Mouse (Mus musculus): ENCODE measurements at regions not wholly inside any gene's neighbourhood (a gene's known extent, or its start where the extent isn't known, plus 50 kb on each side); places are given as distances from the start of the nearest gene placed in this dataset.
A peak's percentile ranks its signal among the peaks of the same experiment; 100 is the strongest.

DNA sequence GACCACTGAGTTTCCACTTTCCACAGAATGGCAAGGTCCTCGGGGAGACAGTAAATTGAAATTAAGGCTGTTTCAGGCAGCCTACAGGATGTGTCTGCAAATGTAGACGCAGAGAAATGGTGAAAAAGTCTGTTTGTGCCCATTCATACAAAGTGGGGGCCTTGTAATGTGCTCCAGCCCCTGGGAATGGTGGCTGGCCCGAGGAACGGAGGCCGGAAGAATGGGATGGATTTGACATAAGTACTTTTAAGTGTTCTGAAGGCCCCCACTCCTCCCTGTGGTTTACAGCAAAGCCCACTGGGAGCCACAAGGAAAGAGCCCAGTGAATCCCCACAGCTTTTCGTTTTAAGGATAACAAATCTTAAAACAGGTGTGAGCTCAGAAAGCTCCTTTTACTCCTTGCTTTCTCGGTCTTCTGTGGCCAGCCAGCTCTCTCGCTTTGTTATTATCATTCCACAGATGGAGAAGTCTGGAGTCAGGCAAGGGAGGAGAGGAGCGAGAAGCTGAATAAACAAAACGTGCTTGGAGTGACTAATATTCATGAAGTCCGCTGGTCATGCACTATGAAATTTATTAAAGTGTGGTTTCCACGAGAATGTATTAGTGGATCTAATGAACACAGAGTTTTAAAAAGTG lies 337.7 kb downstream of the Hlx start:
- peak; percentile 6 for DNase-seq (ENCODE audit: low read depth)

DNA sequence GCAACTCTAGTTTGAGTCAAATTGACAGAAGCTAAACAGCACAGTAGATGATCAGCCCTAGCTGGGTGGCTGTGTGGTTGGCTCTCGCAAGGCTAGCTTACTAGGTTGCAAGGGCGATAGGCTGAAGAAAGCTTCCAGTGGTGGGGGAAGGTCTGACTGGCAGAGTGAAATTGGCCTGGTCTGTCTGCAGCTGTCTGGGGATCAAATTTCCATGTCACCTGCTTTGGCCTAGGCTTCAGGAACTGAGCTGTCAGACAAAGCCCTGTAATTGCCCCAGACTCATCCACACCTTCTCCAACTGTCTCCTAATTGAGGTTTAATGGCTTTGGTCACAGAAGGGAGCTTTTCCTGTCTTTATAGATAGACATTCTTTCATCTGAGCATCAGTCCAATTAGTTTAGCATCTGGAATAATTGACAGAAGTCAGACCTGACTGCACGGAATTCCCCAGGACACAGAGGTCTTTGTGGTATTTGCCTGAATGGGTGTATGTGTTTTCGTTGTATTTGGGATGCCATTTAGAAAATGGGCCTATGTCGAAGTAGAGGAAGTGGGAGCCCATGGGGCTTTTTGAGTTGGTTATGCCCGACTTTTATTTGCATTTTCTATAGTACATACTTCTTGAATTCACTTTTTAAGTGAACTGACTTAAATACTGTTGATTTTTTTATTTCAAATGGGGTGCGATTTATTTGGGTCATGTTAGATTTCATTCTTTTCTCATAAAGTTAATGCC lies 348.2 kb downstream of the Hlx start:
- no peak for DNase-seq (ENCODE audit: low read depth)

GRCm38 (mm10) chr1:184378665-184379064 lies 344.6 kb upstream of the 1700056E22Rik start:
- DNase-seq (ENCODE audit: low read depth) = no peak

DNA sequence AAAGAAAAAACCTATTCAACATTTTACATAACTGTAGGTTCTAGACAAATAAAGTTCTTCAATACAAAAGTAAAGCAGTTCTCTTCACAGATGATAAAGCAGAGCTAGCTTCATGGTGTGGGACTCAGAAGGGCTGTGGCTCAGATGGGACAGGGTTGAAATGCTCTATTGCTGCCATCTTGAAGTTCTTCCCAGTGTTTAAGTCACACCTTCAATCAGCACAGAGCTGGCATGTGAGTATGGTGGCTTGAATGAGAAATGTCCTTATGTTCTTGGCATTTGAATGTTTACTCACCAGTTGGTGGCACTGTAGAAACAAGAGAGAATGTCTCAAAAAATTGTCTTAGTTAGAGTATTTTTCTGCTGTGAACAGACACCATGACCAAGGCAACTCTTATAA lies 330.9 kb upstream of the 1700056E22Rik start:
- no peak for DNase-seq (ENCODE audit: low read depth)

- no peak for DNase-seq (ENCODE audit: low read depth)
Measured at GRCm38 (mm10) chr1:184358226-184358568, 324.1 kb upstream of the 1700056E22Rik start.

DNA sequence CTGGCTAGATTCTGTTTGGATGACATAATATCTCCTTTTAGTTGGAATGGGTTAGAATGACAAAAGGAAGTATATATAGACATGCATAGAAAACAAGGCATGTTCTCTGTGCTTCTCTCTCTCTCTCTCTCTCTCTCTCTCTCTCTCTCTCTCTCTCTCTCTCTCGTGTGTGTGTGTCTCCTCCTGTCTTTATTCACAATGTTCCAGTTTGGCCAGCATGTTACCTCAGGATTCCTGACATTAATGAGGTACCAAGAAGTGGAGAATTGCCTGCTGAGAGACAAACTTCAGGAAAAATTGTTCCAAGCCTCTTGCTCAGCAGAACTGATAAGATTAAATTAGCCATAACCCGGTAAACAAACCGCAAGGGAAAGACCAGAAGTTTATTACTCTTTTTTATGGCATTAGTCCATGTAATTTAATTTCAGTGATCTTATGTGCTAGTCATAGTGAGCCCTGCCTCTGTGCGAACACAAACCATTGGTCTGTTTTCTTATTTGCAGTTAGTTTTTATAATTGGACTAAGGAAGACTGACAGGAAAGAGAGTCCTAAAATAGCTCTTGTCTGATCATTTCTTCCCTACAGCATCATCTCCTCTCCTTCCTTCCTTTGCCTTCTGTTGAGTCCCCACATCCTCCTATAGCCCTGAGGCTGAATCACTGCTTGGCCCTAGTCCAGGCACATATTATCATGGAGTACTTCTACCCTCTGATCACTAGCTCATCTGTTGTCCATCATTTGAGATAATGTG lies 323.5 kb upstream of the 1700056E22Rik start:
- DNase-seq (ENCODE audit: low read depth) = no peak

- no peak for DNase-seq (ENCODE audit: low read depth)
Measured at GRCm38 (mm10) chr1:184353832-184354449, 319.8 kb upstream of the 1700056E22Rik start.

DNA sequence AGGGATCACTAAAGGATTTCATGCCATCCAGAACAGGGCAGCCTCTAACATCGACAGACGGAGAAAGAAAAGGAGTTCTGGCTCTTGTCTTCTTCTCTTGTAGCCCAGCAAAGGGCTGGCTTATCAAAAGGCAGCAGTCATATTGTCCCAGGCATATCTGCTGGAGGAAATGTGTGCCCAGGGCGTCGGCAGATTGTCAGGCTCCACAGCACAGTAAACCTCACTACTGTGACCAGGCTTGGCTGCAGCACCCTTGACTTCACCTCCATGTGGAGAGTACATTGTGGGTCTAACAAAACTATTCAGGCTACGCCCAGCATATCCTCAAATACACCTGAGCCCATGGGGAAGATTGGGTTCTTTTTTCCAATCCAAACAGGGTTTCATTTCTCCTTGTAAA lies 317.7 kb upstream of the 1700056E22Rik start:
- no peak for DNase-seq (ENCODE audit: low read depth)

GRCm38 (mm10) chr1:184344829-184345228 lies 310.7 kb upstream of the 1700056E22Rik start:
- DNase-seq (ENCODE audit: low read depth) = no peak

DNA sequence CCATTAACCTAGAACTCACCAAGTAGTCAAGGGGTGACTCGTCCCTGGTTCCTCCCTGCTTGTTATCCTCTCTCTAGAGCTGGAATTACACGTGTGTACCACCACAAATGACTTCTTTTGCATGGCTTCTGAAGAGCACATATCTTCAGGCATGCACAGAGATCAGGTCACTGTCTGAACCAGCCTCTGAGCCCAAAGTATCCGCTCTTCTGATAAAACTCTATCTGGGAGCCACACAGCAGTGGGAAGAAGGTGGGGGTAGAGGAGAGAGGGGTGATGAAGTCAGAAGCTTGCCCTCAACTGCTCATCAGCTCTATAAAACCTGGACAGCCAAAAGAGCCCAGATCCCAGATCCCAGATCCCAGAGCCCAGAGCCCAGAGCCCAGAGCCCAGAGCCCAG lies 301.9 kb upstream of the 1700056E22Rik start:
- no peak for DNase-seq (ENCODE audit: low read depth)

- no peak for DNase-seq (ENCODE audit: low read depth)
Measured at GRCm38 (mm10) chr1:184335281-184335680, 301.2 kb upstream of the 1700056E22Rik start.

GRCm38 (mm10) chr1:184334818-184335217 lies 300.7 kb upstream of the 1700056E22Rik start:
- DNase-seq (ENCODE audit: low read depth) = no peak

GRCm38 (mm10) chr1:184333086-184333485 lies 299.0 kb upstream of the 1700056E22Rik start:
- DNase-seq (ENCODE audit: low read depth) = no peak

DNA sequence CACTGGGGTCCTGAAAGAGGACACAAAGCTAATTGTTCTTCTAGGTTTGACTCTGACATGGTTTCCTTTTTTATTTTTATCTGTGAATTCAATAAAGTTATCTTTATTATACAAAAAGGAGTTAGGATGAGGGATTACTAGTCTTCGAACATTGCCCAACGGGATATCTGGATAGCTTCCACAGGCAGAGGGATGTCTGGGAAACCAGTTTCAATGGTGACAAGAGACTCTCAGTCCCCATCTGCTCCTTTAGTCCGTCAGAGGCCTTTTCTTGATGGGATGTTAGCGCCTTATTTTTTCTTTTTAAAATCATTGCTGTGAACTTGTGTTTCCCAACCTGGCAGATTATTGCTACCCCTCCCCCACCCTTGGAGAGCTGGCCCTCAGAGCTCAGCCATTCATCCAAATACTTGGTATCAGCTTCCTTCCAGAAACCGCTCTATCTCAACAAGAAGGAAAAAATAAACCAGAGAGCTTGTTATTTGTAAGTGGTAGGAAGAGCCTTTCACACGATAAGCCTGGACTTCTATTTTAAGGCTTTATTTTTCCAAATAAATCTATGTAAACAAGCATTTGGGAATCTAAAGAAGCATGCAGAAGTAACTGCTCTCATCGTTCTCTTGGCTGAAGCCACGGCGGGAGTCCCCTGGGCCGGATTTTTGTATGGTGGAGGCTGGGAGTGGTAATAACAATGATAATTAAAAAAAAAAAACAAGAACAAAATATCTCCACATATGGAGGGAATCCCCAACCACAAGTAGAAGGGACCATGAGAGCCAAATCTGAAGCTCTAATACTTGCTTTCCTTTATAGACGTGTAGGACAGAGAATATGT lies 296.6 kb upstream of the 1700056E22Rik start:
- no peak for DNase-seq (ENCODE audit: low read depth)

DNA sequence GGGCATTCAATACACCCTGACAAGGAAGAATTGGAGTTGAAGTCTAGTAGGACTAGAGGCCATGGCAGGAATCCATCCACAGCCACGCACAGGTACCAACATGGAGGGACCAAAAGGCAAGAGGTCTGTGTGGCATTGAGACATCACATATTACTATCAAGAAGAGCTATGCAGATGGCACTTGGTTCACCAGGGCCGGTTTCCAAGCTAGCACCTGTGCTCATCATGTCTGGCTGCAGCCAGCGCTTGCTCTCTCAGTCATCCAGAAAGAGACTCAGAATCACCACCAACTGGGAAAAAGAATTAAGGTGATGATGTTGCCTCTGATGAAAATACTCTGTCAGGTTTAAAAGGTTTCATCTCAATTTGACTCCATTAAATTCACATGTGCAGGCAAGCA lies 292.1 kb upstream of the 1700056E22Rik start:
- DNase-seq (ENCODE audit: low read depth) = no peak

DNA sequence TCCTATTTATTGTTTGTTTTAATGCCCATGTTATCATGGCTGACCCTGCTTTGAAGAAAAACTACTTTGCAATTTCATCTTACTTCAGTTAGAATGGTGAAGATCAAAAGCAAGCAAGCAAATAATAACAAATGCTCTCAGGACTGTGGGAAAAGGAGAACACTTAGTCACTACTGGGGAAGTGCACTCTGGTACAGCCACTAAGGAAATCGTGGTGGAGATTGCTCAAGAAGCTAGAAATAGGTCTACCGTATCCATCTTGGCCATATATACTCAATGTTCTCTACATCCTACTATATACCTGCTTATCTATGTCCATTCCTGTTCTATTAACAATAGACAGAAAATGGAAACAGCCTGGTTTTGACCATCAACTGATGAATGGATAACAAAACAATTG lies 290.1 kb upstream of the 1700056E22Rik start:
- no peak for DNase-seq (ENCODE audit: low read depth)

GRCm38 (mm10) chr1:184320521-184321177 lies 286.5 kb upstream of the 1700056E22Rik start:
- no peak for DNase-seq (ENCODE audit: low read depth)

DNA sequence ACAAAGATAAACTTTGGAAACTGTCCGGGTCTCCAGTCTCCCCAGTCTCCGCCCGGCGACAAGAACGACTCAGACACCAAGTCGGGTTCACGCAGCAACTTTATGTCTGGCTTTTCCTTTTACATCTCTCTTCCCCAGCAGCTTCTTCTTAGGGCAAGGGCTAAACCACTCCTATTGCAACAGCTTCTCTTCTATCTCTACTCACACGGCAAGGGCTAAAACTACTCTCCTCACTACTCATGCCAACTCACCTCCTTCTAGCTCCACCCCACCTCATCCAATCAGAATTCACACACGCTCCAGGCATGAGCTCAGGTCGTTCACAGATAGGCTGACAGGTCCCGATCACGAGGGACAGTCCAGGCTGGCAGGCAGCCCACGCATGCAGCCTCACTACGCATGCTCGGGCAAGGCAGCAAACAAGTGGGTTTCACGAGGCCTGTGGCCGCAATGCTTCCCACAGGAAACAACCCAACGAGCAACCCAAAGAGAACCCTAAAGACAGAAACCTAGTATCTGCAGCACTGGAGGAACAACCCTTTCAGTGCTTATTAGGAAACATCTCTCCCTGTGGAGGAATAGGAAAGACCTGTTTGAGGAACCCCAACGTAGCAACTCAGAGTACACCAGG lies 276.2 kb upstream of the 1700056E22Rik start:
- DNase-seq (ENCODE audit: low read depth) = no peak

GRCm38 (mm10) chr1:184304813-184305212 lies 270.7 kb upstream of the 1700056E22Rik start:
- no peak for DNase-seq (ENCODE audit: low read depth)

GRCm38 (mm10) chr1:184304204-184304603 lies 270.1 kb upstream of the 1700056E22Rik start:
- DNase-seq (ENCODE audit: low read depth) = no peak

DNA sequence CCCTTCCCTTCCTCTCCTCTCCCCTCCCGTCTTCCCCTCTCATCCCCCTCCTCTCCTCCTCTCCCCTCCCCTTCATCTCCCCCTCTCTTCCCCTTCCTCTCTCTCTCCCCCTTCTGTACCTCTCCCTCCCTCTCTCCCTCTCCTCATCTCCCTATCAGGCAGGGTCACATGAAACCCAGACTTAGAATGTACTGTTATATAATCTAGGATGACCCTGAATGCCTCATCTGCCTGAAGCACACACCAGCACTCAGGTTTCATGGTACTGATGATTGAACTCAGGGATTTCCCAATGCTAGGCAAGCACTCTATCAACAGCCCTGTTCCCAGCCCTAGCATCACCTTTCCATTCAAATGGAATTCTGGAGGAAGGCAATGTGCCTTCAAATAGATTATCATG lies 264.6 kb upstream of the 1700056E22Rik start:
- DNase-seq (ENCODE audit: low read depth) = no peak
